Mouse (Mus musculus) megakaryocyte-erythroid progenitor cell, adult 5 weeks (primary cell): ENCODE results near the gene Golga7b. TPM values are rescaled to one million over a fixed set of nuclear protein-coding genes. Genes with fewer than 3 reads are reported as not detected.

Experiments
- polyA plus RNA-seq: library from polyadenylated mRNA; stranded (reverse); fragments of >175 nt; gene quantifications from 2 replicates; pipeline ENCODE4 v1.2.3, GENCODE M21; 2012

The Golga7b gene
- not detected in 2 replicates for polyA plus RNA-seq

GRCm38 (mm10) chr19:42247519-42247918 lies at the start of gene Golga7b:
Golga7b (plus strand) TSS chr19:42247574.

GRCm38 (mm10) chr19:42201696-42202381 lies 45.5 kb upstream of the Golga7b start, which contains the start of gene Sfrp5:
Sfrp5 (minus strand) TSS chr19:42202252.

Other genes with a start within 250 kb of the Golga7b start
- not detected in 2 replicates for gene Ankrd2, start 211.6 kb upstream of the Golga7b start, polyA plus RNA-seq
- gene Hoga1, start 202.0 kb upstream of the Golga7b start, polyA plus RNA-seq: 0.23 and 0.24 TPM in 2 replicates
- 0.07 TPM in 1 of 2 replicates, not detected in the other for gene 4933411K16Rik, start 195.3 kb upstream of the Golga7b start, polyA plus RNA-seq
- gene Morn4, start 161.2 kb upstream of the Golga7b start, polyA plus RNA-seq: 0.57 and 0.67 TPM in 2 replicates
- gene Pi4k2a, start 157.1 kb upstream of the Golga7b start, polyA plus RNA-seq: 22.1 and 24.7 TPM in 2 replicates
- gene Avpi1, start 118.5 kb upstream of the Golga7b start, polyA plus RNA-seq: 22.6 and 24.6 TPM in 2 replicates
- gene Marveld1, start 100.2 kb upstream of the Golga7b start, polyA plus RNA-seq: 23.7 and 23.8 TPM in 2 replicates
- gene Zfyve27, start 83.6 kb upstream of the Golga7b start, polyA plus RNA-seq: 27.5 and 35.0 TPM in 2 replicates
- not detected in 2 replicates for gene Sfrp5, start 45.3 kb upstream of the Golga7b start, polyA plus RNA-seq
- gene Crtac1, start 184.2 kb downstream of the Golga7b start, polyA plus RNA-seq: 0.09 TPM in 1 of 2 replicates, not detected in the other